Mouse (Mus musculus) C2C12 (cell line): ENCODE results near the gene Ttc32.

Experiments
- CEBPB ChIP-seq: IDR thresholded peaks from one replicate; pipeline ENCODE4 v1.6.1; 2011; ENCODE audit warnings: low read depth, mild to moderate bottlenecking, control low read depth, moderate library complexity
- CTCF ChIP-seq: IDR thresholded peaks from one replicate; pipeline ENCODE4 v1.5.1; 2011; ENCODE audit not compliant: control insufficient read depth, insufficient read depth, insufficient read length
- MAX ChIP-seq: IDR thresholded peaks from one replicate; pipeline ENCODE4 v1.6.1; 2011; ENCODE audit warnings: mild to moderate bottlenecking, control low read depth
- MYOD1 ChIP-seq: IDR thresholded peaks from one replicate; pipeline ENCODE4 v1.6.1; 2011; ENCODE audit warnings: low read depth; ENCODE audit not compliant: control insufficient read depth, insufficient read length
- USF1 ChIP-seq: IDR thresholded peaks from one replicate; pipeline ENCODE4 v1.6.1; 2011; ENCODE audit warnings: low read depth, mild to moderate bottlenecking, control low read depth, moderate library complexity

GRCm38 (mm10) chr12:9007811-9008210 lies 22.0 kb upstream of the Ttc32 start:
- no peak for TF ChIP-seq MYOD1
- no peak for TF ChIP-seq CTCF
- no peak for TF ChIP-seq CEBPB
- TF ChIP-seq USF1 = no peak
- TF ChIP-seq MAX = no peak
